Mouse (Mus musculus): ENCODE measurements around the gene Rpgrip1l. TPM values are rescaled to one million over a fixed set of nuclear protein-coding genes. Genes with fewer than 3 reads are reported as not detected.

Gene Rpgrip1l
- polyA plus RNA-seq, 1 experiment = 0.27 TPM

DNA sequence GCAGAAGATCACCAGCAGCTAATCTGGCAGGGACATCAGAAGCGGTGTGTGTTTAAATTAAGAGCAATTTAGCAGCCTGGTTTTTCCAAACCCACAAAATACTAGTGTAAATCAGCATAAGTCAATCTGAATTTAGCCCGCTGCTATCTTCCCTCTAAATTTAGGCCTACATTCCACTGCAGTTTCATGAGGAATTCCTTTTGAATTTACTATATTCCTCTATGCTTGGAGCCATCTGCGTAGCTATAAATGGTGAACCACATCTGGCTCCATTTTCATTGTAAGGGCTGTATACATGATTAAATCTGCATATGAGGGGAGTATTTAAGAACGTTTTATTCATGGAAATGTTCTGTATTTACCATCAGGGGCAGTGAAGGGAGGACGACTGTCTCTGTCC, 30.4 kb downstream of the Rpgrip1l start:
- TF ChIP-seq FLI1 (IDR thresholded peaks at IDR 0.05; ENCODE audit: low read length) (no peak), GATA1 (IDR thresholded peaks at IDR 0.05; ENCODE audit: borderline replicate concordance, low read length) (no peak)
- Histone ChIP-seq H3K9me3 (no peaks in the 10 kb centered on the region), H3K4me1 (peaks cover 12% of the 10 kb centered on the region), H3K4me3 (replicated peaks) (no peak overlapping the region), H3K27me3 (replicated peaks) (no peaks in the 10 kb centered on the region), H3K36me3 (replicated peaks; ENCODE audit: low read length) (peaks cover 5% of the 10 kb centered on the region)

DNA sequence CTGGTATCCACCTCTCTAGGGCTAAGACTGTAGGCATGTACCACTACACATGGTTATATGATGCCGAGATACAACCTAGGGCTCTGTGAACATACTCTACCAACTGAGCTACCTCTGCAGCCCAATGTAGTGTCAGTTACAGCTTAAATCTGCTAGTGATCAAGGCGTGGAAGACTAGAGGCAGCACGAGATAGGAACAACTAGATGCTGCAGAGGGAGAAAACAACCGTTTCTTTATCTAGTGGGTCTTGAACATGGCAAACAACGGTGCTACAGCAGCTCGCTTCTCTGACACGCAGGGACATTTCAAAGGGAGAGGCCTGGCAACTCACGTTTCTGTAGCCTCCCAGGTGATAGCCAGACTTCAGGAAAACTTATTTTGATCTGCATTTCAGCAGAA, 31.5 kb downstream of the Rpgrip1l start:
- H3K4me1 ChIP-seq = peaks cover 12% of the 10 kb centered on the region
- no peak overlapping the region for H3K4me3 ChIP-seq (replicated peaks)
- H3K9me3 ChIP-seq = no peaks in the 10 kb centered on the region
- TF ChIP-seq FLI1 (IDR thresholded peaks at IDR 0.05; ENCODE audit: low read length) (no peak), GATA1 (IDR thresholded peaks at IDR 0.05; ENCODE audit: borderline replicate concordance, low read length) (no peak)
- H3K36me3 ChIP-seq (replicated peaks; ENCODE audit: low read length) = no peaks in the 10 kb centered on the region
- H3K27me3 ChIP-seq (replicated peaks) = no peaks in the 10 kb centered on the region

DNA sequence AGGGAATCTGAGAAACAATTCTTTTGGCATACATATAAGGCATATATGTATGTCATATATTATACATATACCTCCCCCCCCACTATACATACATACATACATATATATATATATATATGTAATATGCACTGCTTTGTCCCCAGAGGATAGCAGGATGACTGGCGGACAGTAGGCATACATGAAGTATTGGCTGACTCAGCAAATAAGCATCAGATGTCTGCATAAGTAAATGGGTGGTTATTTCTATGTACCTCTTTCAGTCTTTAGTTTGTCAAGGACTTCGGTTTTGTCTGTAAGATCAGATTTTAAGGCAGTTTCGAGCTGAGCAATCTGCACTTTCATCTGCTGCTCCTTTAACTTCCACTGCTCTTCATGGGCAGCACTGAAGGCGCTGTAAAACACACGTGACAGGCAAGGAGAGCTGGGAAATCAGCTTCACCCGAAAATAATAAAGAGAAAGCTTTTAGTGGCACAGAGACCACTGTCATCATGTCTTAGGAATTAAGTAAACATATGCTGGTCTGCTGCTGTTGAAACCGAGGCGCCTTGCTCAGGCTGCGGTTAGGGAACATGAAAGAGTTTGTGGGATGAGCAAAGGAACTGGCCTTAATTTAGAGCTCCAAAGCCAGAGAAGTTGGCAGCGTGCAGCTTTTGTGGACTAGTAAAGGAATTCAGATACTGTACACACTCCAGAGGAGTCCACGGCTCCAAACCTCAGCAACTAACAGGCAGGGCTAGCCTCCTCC, 32.4 kb downstream of the Rpgrip1l start:
- TF ChIP-seq GATA1 (IDR thresholded peaks at IDR 0.05; ENCODE audit: borderline replicate concordance, low read length) = no peak
- H3K36me3 ChIP-seq (replicated peaks; ENCODE audit: low read length) = peaks cover 4% of the 10 kb centered on the region
- H3K27me3 ChIP-seq (replicated peaks) = no peaks in the 10 kb centered on the region
- H3K4me1 ChIP-seq = peaks cover 12% of the 10 kb centered on the region
- H3K9me3 ChIP-seq = peaks cover 5% of the 10 kb centered on the region
- no peak overlapping the region for H3K4me3 ChIP-seq (replicated peaks)

DNA sequence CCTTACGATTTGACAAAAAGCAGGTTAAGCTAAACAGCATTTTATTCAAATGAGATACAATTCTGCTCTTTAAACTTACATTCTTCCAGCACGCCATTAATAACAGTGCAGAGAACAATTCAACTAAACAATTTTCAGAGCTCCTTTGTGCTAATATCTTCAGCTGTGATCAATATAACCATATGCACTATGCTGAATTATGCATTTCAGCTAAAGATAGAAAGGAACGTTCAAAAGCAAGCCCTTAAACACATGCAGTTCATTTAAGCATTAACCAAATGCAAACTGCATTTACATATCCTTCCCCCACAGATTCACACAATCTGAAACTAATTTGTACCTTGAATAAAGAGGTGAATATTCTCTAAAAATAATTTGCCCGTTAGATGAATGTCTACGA, 35.0 kb downstream of the Rpgrip1l start:
- Histone ChIP-seq H3K4me1 (peaks cover 3% of the 10 kb centered on the region; the same call in 1 of the 2 replicates), H3K4me3 (replicated peaks) (no peak overlapping the region), H3K36me3 (replicated peaks; ENCODE audit: low read length) (peaks cover 18% of the 10 kb centered on the region), H3K9me3 (peaks cover 5% of the 10 kb centered on the region), H3K27me3 (replicated peaks) (no peaks in the 10 kb centered on the region)
- TF ChIP-seq GATA1 (IDR thresholded peaks at IDR 0.05; ENCODE audit: borderline replicate concordance, low read length) (no peak), FLI1 (IDR thresholded peaks at IDR 0.05; ENCODE audit: low read length) (no peak)

DNA sequence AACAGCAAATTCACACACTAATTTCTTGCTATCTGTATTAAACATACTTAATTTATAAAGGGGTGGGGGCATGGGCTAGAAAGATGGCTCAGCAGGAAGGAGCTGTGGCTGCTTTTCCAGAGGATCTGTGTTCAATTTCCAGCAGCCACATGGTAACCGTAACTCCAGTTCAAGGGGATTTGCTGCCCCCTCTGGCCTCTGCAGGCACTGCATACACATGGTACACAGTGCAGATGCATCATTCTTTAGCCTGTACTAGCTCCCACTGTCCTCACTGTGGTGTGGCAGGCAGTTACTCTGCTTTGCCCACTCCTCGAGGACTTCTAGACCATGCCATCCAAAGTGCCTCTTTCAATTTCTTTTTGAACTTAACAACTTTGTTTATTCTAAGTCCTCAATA, 36.7 kb downstream of the Rpgrip1l start:
- no peaks in the 10 kb centered on the region for H3K4me1 ChIP-seq
- peaks cover 5% of the 10 kb centered on the region for H3K9me3 ChIP-seq
- H3K27me3 ChIP-seq (replicated peaks) = no peaks in the 10 kb centered on the region
- TF ChIP-seq GATA1 (IDR thresholded peaks at IDR 0.05; ENCODE audit: borderline replicate concordance, low read length) (no peak), FLI1 (IDR thresholded peaks at IDR 0.05; ENCODE audit: low read length) (no peak)
- peak overlapping the region; percentile 47 for H3K4me3 ChIP-seq (replicated peaks)
- H3K36me3 ChIP-seq (replicated peaks; ENCODE audit: low read length) = peaks cover 23% of the 10 kb centered on the region

DNA sequence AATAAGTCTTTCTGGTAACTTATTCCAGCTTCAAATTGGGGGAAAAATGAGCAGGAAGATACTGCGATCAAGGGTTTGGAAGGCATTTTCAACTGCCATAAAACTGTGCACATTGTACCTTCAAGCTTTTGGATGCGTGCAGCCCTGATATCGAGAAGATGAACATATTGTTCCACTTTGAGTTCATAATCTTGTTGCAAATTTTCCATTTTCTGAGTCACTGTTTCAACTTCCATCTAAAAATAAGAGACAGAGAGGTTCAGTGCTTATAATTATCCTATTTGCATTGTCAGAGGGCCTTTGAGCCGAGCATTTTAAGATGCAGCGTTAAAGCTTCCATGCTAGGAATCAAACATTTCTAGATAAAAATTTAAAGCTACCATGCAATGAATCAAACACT, 39.6 kb downstream of the Rpgrip1l start:
- Histone ChIP-seq H3K27me3 (replicated peaks) (no peaks in the 10 kb centered on the region), H3K9me3 (peaks cover 5% of the 10 kb centered on the region), H3K36me3 (replicated peaks; ENCODE audit: low read length) (peaks cover 32% of the 10 kb centered on the region), H3K4me3 (replicated peaks) (no peak overlapping the region), H3K4me1 (no peaks in the 10 kb centered on the region)
- no peak for TF ChIP-seq FLI1 (IDR thresholded peaks at IDR 0.05; ENCODE audit: low read length)
- TF ChIP-seq GATA1 (IDR thresholded peaks at IDR 0.05; ENCODE audit: borderline replicate concordance, low read length) = no peak

DNA sequence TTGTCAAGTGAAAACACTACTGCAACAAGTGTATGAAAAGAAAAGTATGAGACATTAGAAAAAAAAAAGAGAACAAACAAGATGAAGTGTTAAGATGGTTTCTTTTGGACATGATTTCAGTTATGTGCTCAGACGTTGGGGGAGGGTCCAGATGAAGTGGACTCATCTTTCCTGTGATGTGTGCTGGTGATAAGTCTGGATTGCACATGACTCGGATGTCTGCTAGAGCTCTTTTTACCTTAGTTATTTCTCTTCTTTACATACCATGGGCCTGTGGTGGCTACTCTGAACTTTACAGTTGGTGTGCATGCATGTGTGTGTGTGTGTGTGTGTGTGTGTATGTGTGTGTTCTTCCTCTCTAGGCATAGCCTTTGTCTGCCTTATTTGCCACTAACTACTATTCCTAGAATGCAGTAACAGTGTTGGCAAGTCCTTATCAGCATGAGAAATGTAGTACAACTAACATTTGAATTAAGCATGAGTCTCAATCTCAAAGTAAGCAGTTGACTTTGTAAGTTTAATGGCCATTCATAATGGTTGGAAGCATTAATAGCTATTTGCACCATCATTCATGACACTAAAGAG, 43.6 kb downstream of the Rpgrip1l start:
- Histone ChIP-seq H3K4me3 (replicated peaks) (no peak overlapping the region), H3K4me1 (no peaks in the 10 kb centered on the region), H3K36me3 (replicated peaks; ENCODE audit: low read length) (peaks cover 24% of the 10 kb centered on the region), H3K27me3 (replicated peaks) (no peaks in the 10 kb centered on the region), H3K9me3 (no peaks in the 10 kb centered on the region)
- TF ChIP-seq GATA1 (IDR thresholded peaks at IDR 0.05; ENCODE audit: borderline replicate concordance, low read length) (no peak), FLI1 (IDR thresholded peaks at IDR 0.05; ENCODE audit: low read length) (no peak)

DNA sequence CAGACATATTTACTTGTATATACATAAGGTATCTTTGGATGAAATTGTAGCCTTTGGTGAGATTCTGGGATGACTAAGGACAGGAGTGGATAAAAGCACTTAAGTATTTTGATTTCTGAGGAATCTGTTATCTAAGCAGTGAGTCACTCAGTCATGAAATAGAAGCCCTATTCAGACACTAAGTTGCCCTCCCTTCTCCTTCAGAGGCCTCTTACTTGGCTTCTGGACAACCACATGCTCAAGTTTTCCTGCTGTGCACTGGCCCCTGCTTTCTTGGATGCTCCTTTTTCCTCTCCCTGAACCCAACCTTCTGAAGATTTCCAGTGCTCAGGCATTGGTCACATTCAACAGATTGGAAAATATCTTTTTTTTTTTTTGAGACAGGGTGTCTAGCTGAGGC, 48.5 kb downstream of the Rpgrip1l start:
- TF ChIP-seq GATA1 (IDR thresholded peaks at IDR 0.05; ENCODE audit: borderline replicate concordance, low read length) = no peak
- no peak for TF ChIP-seq FLI1 (IDR thresholded peaks at IDR 0.05; ENCODE audit: low read length)
- no peaks in the 10 kb centered on the region for H3K27me3 ChIP-seq (replicated peaks)

DNA sequence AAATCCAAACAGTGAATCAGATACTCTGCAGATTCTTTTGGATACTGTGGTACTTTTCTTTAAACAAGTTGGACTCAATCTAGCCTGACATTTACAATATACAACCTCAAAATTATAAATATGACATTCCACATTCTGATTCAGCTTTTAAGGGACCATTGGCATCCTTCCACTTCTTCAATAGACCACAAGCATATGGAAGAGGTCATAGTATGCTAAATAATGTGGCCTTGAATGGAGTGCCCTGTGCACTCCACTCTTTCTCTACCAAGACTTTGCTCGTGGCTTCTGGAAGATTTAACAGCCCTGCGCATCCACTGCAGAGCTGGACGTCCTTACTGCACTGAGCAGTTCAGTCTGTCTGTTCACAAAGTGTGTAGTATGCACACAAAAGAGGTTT, 49.1 kb downstream of the Rpgrip1l start:
- Histone ChIP-seq H3K36me3 (replicated peaks; ENCODE audit: low read length) (peaks cover 6% of the 10 kb centered on the region), H3K4me3 (replicated peaks) (no peak overlapping the region), H3K27me3 (replicated peaks) (no peaks in the 10 kb centered on the region), H3K4me1 (no peaks in the 10 kb centered on the region), H3K9me3 (no peaks in the 10 kb centered on the region)
- TF ChIP-seq FLI1 (IDR thresholded peaks at IDR 0.05; ENCODE audit: low read length) = no peak
- no peak for TF ChIP-seq GATA1 (IDR thresholded peaks at IDR 0.05; ENCODE audit: borderline replicate concordance, low read length)

More for the DNA sequence above, 48.5 kb downstream of the Rpgrip1l start:
- Histone ChIP-seq H3K4me3 (replicated peaks) (no peak overlapping the region), H3K9me3 (no peaks in the 10 kb centered on the region), H3K36me3 (replicated peaks; ENCODE audit: low read length) (peaks cover 10% of the 10 kb centered on the region), H3K4me1 (no peaks in the 10 kb centered on the region)

DNA sequence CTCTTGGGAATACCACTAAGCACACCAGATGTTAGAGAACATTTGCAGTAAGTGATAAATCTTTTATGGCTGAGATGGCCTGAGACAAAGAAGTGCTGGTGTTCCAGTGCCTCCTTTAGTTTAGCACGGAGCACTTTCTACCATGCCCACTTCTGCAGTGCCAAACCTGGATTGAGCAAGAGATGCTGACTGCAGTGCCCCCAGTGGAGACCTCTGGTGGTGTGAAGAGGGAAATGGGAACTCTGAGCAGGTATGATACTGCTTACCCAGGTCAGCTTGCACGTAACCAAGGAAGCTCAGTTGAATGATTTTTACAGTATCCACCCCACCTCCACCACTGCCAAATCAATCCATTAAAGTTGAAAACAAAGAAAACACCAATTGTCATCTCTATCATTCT, 51.5 kb downstream of the Rpgrip1l start:
- no peaks in the 10 kb centered on the region for H3K4me1 ChIP-seq
- H3K27me3 ChIP-seq (replicated peaks) = no peaks in the 10 kb centered on the region
- H3K36me3 ChIP-seq (replicated peaks; ENCODE audit: low read length) = peaks cover 3% of the 10 kb centered on the region
- H3K9me3 ChIP-seq = no peaks in the 10 kb centered on the region
- no peak overlapping the region for H3K4me3 ChIP-seq (replicated peaks)
- TF ChIP-seq FLI1 (IDR thresholded peaks at IDR 0.05; ENCODE audit: low read length) (no peak), GATA1 (IDR thresholded peaks at IDR 0.05; ENCODE audit: borderline replicate concordance, low read length) (no peak)
